Mouse (Mus musculus) liver, adult 2 months (tissue): ENCODE measurements around the gene Klf6. TPM values are rescaled to one million over a fixed set of nuclear protein-coding genes. Genes with fewer than 3 reads are reported as not detected.

Experiments
- DNase-seq: peaks from one replicate; pipeline ENCODE4 v3.0.0-alpha.2; 2011; ENCODE audit warnings: low read depth, low spot score; ENCODE audit errors: extremely low read depth
- H3K27ac ChIP-seq: fragments of 200-500 bp; replicated peaks from 2 replicates; pipeline ENCODE4 v1.5.1; 2012; ENCODE audit warnings: low read depth, mild to moderate bottlenecking, control low read depth, inconsistent platforms, low read length; ENCODE audit not compliant: insufficient read depth
- H3K27me3 ChIP-seq: fragments of 200-500 bp; 2 replicates; pipeline ENCODE4 v1.6.1; 2012; ENCODE audit warnings: mild to moderate bottlenecking, moderate library complexity, low read length, inconsistent platforms; ENCODE audit not compliant: control insufficient read depth, insufficient read depth
- H3K36me3 ChIP-seq: fragments of 200-500 bp; 2 replicates; pipeline ENCODE4 v1.6.1; 2012; ENCODE audit warnings: low read length, inconsistent platforms; ENCODE audit not compliant: control insufficient read depth, insufficient read depth
- H3K4me1 ChIP-seq: fragments of 200-500 bp; 2 replicates; pipeline ENCODE4 v1.6.1; 2011; ENCODE audit warnings: low read length; ENCODE audit not compliant: control insufficient read depth, insufficient read depth
- H3K4me3 ChIP-seq: fragments of 200-500 bp; 2 replicates; pipeline ENCODE4 v1.5.1; 2011; ENCODE audit warnings: low read depth, mild to moderate bottlenecking, control low read depth, low read length, moderate library complexity; ENCODE audit not compliant: insufficient read depth
- H3K79me2 ChIP-seq: fragments of 200-500 bp; 2 replicates; pipeline ENCODE4 v1.6.1; 2012; ENCODE audit warnings: inconsistent platforms, mild to moderate bottlenecking, low read length, moderate library complexity; ENCODE audit not compliant: control insufficient read depth, insufficient read depth
- H3K9ac ChIP-seq: fragments of 200-500 bp; 2 replicates; pipeline ENCODE4 v1.6.1; 2012; ENCODE audit warnings: low read depth, mild to moderate bottlenecking, control low read depth, inconsistent platforms, low read length
- CTCF ChIP-seq: fragments of 200-500 bp; IDR thresholded peaks from 2 replicates; pipeline ENCODE4 v1.5.1; 2011; ENCODE audit warnings: low read depth, low read length, control low read depth
- POLR2A ChIP-seq: fragments of 200-500 bp; IDR thresholded peaks from 2 replicates; pipeline ENCODE4 v1.6.1; 2011; ENCODE audit warnings: low read length, control low read depth; ENCODE audit not compliant: insufficient read depth; ENCODE audit errors: extremely low read depth
- WGBS: fragments of 180-500 bp; shearing (Covaris S2); methylation state at CpG from one replicate; pipeline ENCODE4 v1.1.7; 2018; 5-methylcytosine and 5-hydroxymethylcytosine counted together
- polyA plus RNA-seq: library from polyadenylated mRNA; depleted of rRNA; stranded (reverse); fragments of >200 nt; gene quantifications from 2 replicates; pipeline ENCODE4 v1.2.3, GENCODE M21; 2012
- total RNA-seq: library from RNA; depleted of rRNA; stranded (reverse); fragments of >200 nt; gene quantifications from 2 replicates; pipeline ENCODE4 v1.2.3, GENCODE M21; 2014

Klf6 gene
- total and polyA plus RNA-seq, 2 experiments: 1.9 to 8.1 TPM

GRCm38 (mm10) chr13:5897176-5897959 is 36.1 kb downstream of the Klf6 start:
- TF ChIP-seq POLR2A: no peak
- no peak for TF ChIP-seq CTCF
- no peaks in the 10 kb centered on the region for H3K79me2 ChIP-seq
- H3K4me3 ChIP-seq: no peak overlapping the region
- no peak overlapping the region for H3K9ac ChIP-seq
- no peaks in the 10 kb centered on the region for H3K36me3 ChIP-seq
- no peaks in the 10 kb centered on the region for H3K27me3 ChIP-seq
- H3K4me1 ChIP-seq: no peaks in the 10 kb centered on the region
- DNase-seq: no peak
- no peak overlapping the region for H3K27ac ChIP-seq
- WGBS: 83% methylated on average over 14 of the region's 14 CpGs

- H3K36me3 ChIP-seq: no peaks in the 10 kb centered on the region
- no peak overlapping the region for H3K27ac ChIP-seq
- H3K9ac ChIP-seq: no peak overlapping the region
- no peaks in the 10 kb centered on the region for H3K27me3 ChIP-seq
- no peak for TF ChIP-seq POLR2A
- TF ChIP-seq CTCF: no peak
- no peak for DNase-seq
- whole genome bisulfite sequencing: 30% methylated on average over 1 of the region's 1 CpGs
- no peaks in the 10 kb centered on the region for H3K4me1 ChIP-seq
- no peaks in the 10 kb centered on the region for H3K79me2 ChIP-seq
- H3K4me3 ChIP-seq: no peak overlapping the region
These were observed 37.7 kb downstream of the Klf6 start for GRCm38 (mm10) chr13:5899021-5899420.

GRCm38 (mm10) chr13:5899641-5900040 is 38.4 kb downstream of the Klf6 start:
- no peaks in the 10 kb centered on the region for H3K4me1 ChIP-seq
- 91% methylated on average over 3 of the region's 3 CpGs for WGBS
- H3K79me2 ChIP-seq: no peaks in the 10 kb centered on the region
- H3K36me3 ChIP-seq: no peaks in the 10 kb centered on the region
- H3K27ac ChIP-seq: no peak overlapping the region
- H3K4me3 ChIP-seq: no peak overlapping the region
- H3K27me3 ChIP-seq: no peaks in the 10 kb centered on the region
- H3K9ac ChIP-seq: no peak overlapping the region
- TF ChIP-seq POLR2A (no peak), CTCF (no peak)
- DNase-seq: no peak

GRCm38 (mm10) chr13:5913201-5913600 is 51.9 kb downstream of the Klf6 start:
- no peaks in the 10 kb centered on the region for H3K79me2 ChIP-seq
- H3K36me3 ChIP-seq: no peaks in the 10 kb centered on the region
- H3K9ac ChIP-seq: no peak overlapping the region
- H3K27ac ChIP-seq: no peak overlapping the region
- H3K4me3 ChIP-seq: no peak overlapping the region
- no peaks in the 10 kb centered on the region for H3K27me3 ChIP-seq
- no peaks in the 10 kb centered on the region for H3K4me1 ChIP-seq
- WGBS: 75% methylated on average over 3 of the region's 3 CpGs
- TF ChIP-seq CTCF: no peak
- TF ChIP-seq POLR2A: no peak
- no peak for DNase-seq

GRCm38 (mm10) chr13:5917360-5917759 is 56.1 kb downstream of the Klf6 start:
- Histone ChIP-seq H3K4me3 (no peak overlapping the region), H3K27me3 (no peaks in the 10 kb centered on the region), H3K79me2 (no peaks in the 10 kb centered on the region), H3K36me3 (no peaks in the 10 kb centered on the region), H3K4me1 (no peaks in the 10 kb centered on the region), H3K27ac (no peak overlapping the region), H3K9ac (no peak overlapping the region)
- no peak for DNase-seq
- TF ChIP-seq CTCF: no peak

- Histone ChIP-seq H3K9ac (no peak overlapping the region), H3K79me2 (no peaks in the 10 kb centered on the region), H3K36me3 (no peaks in the 10 kb centered on the region), H3K27ac (no peak overlapping the region), H3K4me3 (no peak overlapping the region), H3K27me3 (no peaks in the 10 kb centered on the region), H3K4me1 (no peaks in the 10 kb centered on the region)
- TF ChIP-seq CTCF: no peak
- TF ChIP-seq POLR2A: no peak
- 77% methylated on average over 4 of the region's 4 CpGs for WGBS
- no peak for DNase-seq
These were observed 58.7 kb downstream of the Klf6 start for GRCm38 (mm10) chr13:5919966-5920365.
